Mouse (Mus musculus) C2C12 (cell line): ENCODE data around the gene Depp1. TPM values are rescaled to one million over a fixed set of nuclear protein-coding genes. Genes with fewer than 3 reads are reported as not detected.

ENCODE experiments used
- H3K27me3 ChIP-seq: one replicate; pipeline ENCODE4 v1.6.1; 2011; ENCODE audit not compliant: control insufficient read depth, insufficient read depth, insufficient read length
- H3K36me3 ChIP-seq: one replicate; pipeline ENCODE4 v1.6.1; 2011; ENCODE audit not compliant: control insufficient read depth, insufficient read depth
- H3K4me3 ChIP-seq: one replicate; pipeline ENCODE4 v1.5.1; 2011; ENCODE audit warnings: mild to moderate bottlenecking, control low read depth; ENCODE audit not compliant: poor library complexity, insufficient read depth, severe bottlenecking
- H3K79me2 ChIP-seq: one replicate; pipeline ENCODE4 v1.6.1; 2011; ENCODE audit not compliant: control insufficient read depth, insufficient read depth
- H3K79me3 ChIP-seq: one replicate; pipeline ENCODE4 v1.6.1; 2011; ENCODE audit warnings: low read depth, control low read depth
- H3ac ChIP-seq: one replicate; pipeline ENCODE3; 2011; ENCODE audit warnings: low read depth; ENCODE audit not compliant: control insufficient read depth, insufficient read length
- CEBPB ChIP-seq: IDR thresholded peaks from one replicate; pipeline ENCODE4 v1.6.1; 2011; ENCODE audit warnings: low read depth, mild to moderate bottlenecking, control low read depth, moderate library complexity
- CTCF ChIP-seq: IDR thresholded peaks from one replicate; pipeline ENCODE4 v1.5.1; 2011; ENCODE audit not compliant: control insufficient read depth, insufficient read depth, insufficient read length
- FOSL1 ChIP-seq: IDR thresholded peaks from one replicate; pipeline ENCODE4 v1.8.0; 2011; ENCODE audit warnings: mild to moderate bottlenecking, low read length; ENCODE audit not compliant: poor library complexity, insufficient read depth, severe bottlenecking
- MAX ChIP-seq: IDR thresholded peaks from one replicate; pipeline ENCODE4 v1.6.1; 2011; ENCODE audit warnings: mild to moderate bottlenecking, control low read depth
- MYOD1 ChIP-seq: IDR thresholded peaks from one replicate; pipeline ENCODE4 v1.6.1; 2011; ENCODE audit warnings: low read depth; ENCODE audit not compliant: control insufficient read depth, insufficient read length
- MYOG ChIP-seq: IDR thresholded peaks from one replicate; pipeline ENCODE4 v1.6.1; 2011; ENCODE audit not compliant: control insufficient read depth, insufficient read length; ENCODE audit errors: extremely low read depth
- USF1 ChIP-seq: IDR thresholded peaks from one replicate; pipeline ENCODE4 v1.6.1; 2011; ENCODE audit warnings: low read depth, mild to moderate bottlenecking, control low read depth, moderate library complexity
- polyA plus RNA-seq: library from polyadenylated mRNA; unstranded; fragments of >200 nt; fragmentation: generic; extraction: Trizol; gene quantifications from one replicate; pipeline ENCODE4 v1.2.1, GENCODE M21; 2012; ENCODE audit warnings: missing spikeins

Depp1 gene
- polyA plus RNA-seq, 1 experiment, result 0.46 TPM

DNA sequence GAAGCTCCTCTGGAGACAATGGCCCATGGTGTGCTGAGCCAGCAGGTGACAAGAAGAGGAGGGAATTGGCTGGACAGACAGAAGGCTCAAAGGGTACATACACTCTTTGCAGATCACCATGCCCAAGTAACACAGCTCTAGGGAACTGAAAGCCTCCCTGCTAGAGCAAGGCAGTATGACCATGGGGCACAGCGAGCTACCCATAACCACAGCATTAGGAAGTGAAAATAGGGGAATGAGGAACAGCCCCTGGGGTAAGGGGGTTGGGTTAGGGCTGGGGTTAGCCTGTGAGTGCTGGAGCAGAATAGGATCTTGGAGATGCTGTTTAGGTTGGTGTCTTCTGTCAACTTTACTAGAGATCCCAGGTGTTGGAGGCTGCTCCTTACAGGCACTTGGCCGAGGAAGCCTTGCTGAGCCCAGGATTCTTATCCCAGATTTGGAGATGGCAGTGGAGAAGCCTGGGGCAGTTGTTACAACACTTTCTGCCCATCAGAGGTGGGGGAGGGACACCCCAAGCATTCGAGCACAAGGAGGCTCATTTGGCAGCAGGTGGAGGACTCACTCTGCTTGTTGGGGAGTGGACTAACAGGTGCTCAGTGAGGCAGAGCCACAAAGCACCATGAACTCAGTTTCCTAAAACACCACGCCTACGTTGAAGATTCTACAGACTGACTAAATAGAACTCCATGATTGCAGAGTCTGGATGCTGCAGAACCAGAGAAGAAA lies 29.3 kb downstream of the Depp1 start:
- TF ChIP-seq MAX, result no peak
- TF ChIP-seq MYOD1, result no peak
- no peak for TF ChIP-seq USF1
- TF ChIP-seq CTCF, result no peak
- no peak for TF ChIP-seq MYOG
- no peak for TF ChIP-seq FOSL1
- no peaks in the 10 kb centered on the region for H3K36me3 ChIP-seq
- no peaks in the 10 kb centered on the region for H3K79me2 ChIP-seq
- no peak overlapping the region for H3K4me3 ChIP-seq
- H3K27me3 ChIP-seq, result no peaks in the 10 kb centered on the region
- no peaks in the 10 kb centered on the region for H3K79me3 ChIP-seq
- H3ac ChIP-seq, result no peak overlapping the region

DNA sequence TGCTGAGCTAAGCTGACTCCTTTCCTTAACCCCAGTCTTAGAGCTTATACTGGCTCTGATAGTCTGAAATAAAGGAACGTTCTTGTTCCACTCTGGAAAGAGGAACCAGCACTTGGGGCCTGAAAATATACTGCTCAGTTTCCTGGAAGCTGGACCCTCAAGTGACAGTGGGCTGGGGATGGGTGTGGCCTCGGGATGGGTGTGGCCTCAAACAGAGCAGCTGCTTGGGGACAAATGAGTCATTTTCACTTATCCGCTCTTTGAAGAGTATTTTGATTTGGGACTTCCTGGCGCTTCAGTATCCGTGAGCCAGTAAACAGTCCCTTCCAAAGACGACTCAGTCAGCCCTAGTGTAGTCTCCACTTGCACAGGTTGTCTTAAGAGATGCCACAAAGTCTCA lies 31.9 kb downstream of the Depp1 start:
- Histone ChIP-seq H3K79me3 (no peaks in the 10 kb centered on the region), H3K79me2 (no peaks in the 10 kb centered on the region), H3ac (no peak overlapping the region), H3K36me3 (no peaks in the 10 kb centered on the region), H3K4me3 (no peak overlapping the region), H3K27me3 (no peaks in the 10 kb centered on the region)
- TF ChIP-seq MYOG (no peak), USF1 (no peak)

DNA sequence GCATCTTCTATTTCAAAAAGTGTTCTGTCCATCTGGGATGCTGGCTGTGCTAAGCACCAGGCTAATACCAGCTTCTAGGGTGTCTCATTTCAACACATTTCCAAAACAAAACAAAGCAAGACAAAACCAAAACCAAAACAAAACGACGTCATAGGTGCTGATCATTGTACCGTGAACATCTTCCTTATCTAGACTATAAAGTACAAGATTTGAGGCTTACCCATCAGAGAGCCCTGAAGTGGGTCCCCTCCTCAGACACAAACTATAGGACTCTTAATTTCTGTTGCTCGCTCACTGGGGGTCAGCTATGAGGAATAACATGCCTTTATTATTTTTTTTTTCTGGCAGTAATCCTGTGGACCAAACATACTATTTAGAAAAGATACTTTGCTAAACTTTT lies 43.2 kb downstream of the Depp1 start:
- Histone ChIP-seq H3K27me3 (no peaks in the 10 kb centered on the region), H3K4me3 (no peak overlapping the region), H3K79me3 (no peaks in the 10 kb centered on the region), H3ac (no peak overlapping the region), H3K79me2 (no peaks in the 10 kb centered on the region), H3K36me3 (no peaks in the 10 kb centered on the region)
- TF ChIP-seq MYOD1 (no peak), MAX (no peak), CEBPB (no peak), USF1 (no peak), MYOG (no peak), FOSL1 (no peak), CTCF (no peak)

GRCm38 (mm10) chr6:116694346-116694745 lies 43.9 kb downstream of the Depp1 start:
- H3K79me3 ChIP-seq, result no peaks in the 10 kb centered on the region
- no peaks in the 10 kb centered on the region for H3K79me2 ChIP-seq

DNA sequence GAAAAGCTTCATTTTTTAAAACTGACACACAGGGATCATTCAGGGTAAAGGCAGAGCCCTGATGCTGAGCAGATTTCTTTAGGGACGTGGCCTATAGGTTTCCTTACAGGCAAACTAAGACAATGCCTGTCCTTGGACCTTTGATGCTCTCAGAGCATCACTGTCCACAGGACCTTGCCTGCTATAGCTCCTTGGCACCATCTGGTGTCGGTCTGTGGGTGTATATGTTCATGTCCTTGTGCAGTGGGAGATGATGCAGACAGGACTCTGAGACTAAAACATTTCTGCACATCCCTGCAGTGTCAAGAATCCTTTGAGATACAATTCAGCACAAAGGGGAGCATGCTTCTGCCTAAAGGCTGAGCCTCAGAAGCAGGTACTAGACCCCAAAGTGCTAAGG lies 47.0 kb downstream of the Depp1 start:
- H3ac ChIP-seq, result no peak overlapping the region
- H3K4me3 ChIP-seq, result no peak overlapping the region
- H3K27me3 ChIP-seq, result no peaks in the 10 kb centered on the region
- H3K79me3 ChIP-seq, result no peaks in the 10 kb centered on the region
- no peaks in the 10 kb centered on the region for H3K79me2 ChIP-seq
- H3K36me3 ChIP-seq, result no peaks in the 10 kb centered on the region
- TF ChIP-seq CTCF (peak; percentile 68), MAX (no peak), CEBPB (no peak)

More at GRCm38 (mm10) chr6:116694346-116694745, 43.9 kb downstream of the Depp1 start:
- H3K27me3 ChIP-seq, result no peaks in the 10 kb centered on the region
- no peak overlapping the region for H3ac ChIP-seq
- no peak overlapping the region for H3K4me3 ChIP-seq
- no peak for TF ChIP-seq MAX
- no peak for TF ChIP-seq MYOD1
- no peak for TF ChIP-seq CEBPB
- TF ChIP-seq FOSL1, result no peak
- TF ChIP-seq CTCF, result no peak
- no peak for TF ChIP-seq MYOG
- TF ChIP-seq USF1, result no peak
- H3K36me3 ChIP-seq, result no peaks in the 10 kb centered on the region

DNA sequence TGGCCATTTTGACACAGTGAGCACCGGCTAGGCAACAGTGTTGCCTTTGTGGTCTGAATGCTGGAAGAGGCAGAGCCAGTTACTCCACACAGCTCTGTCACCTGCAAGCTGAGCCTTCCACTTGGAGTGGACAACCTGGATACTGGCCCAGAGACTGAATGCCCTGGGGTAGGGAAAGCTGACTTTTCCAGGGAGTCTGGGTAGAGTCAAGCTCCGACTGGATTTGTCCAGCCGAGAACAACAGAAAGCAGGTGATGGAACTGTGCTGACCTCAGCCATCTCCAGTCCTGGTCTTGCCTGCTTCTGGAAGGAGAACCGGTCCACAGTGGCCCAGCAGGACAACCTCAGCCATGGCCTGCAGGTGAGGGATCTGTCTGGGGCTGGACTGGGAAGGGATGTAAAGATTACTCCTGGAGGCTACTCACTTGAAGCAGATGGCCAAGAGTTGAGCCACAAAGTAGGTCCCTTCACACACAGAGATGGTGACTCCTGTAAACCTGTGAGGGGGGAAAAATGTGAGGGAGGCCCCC lies 47.6 kb downstream of the Depp1 start:
- H3ac ChIP-seq, result no peak overlapping the region
- no peaks in the 10 kb centered on the region for H3K79me3 ChIP-seq
- H3K4me3 ChIP-seq, result no peak overlapping the region
- H3K36me3 ChIP-seq, result no peaks in the 10 kb centered on the region
- H3K79me2 ChIP-seq, result no peaks in the 10 kb centered on the region
- no peaks in the 10 kb centered on the region for H3K27me3 ChIP-seq
- TF ChIP-seq CTCF (no peak), MAX (no peak), USF1 (no peak), MYOD1 (no peak), FOSL1 (no peak), MYOG (no peak), CEBPB (no peak)
